ENCODE assay signal across 10 mouse cellular contexts in genomic region chr2:131370828-131371227, GRCm38 (mm10).
"Had no signal": no experiment of that assay in that cellular context is flagged by ENCODE, and none has a peak within 500 bp of the region (broad histone marks: within the 10 kb centered on the region; RNA-seq: fewer than 3 reads in every experiment).

No protein-coding gene starts in this region.

- DNase-seq: kidney, postnatal 25 days; layer of hippocampus, postnatal 36 days; liver, embryonic 13.5 days; lung, adult 2 months; lung, postnatal 14 days; lung, postnatal 4 days; midbrain, embryonic 14.5 days; thymus, adult 2 months; thymus, postnatal 14 days; thymus, postnatal 4 days had no signal
